Mouse (Mus musculus): ENCODE results near the gene Grasp.
A peak's percentile ranks its signal among the peaks of the same experiment; 100 is the strongest.

Grasp gene

GRCm38 (mm10) chr15:101224006-101224906 lies at the start of gene Grasp:
Grasp (plus strand) TSS chr15:101224188.
- DNase-seq = peak; percentile 95

DNA sequence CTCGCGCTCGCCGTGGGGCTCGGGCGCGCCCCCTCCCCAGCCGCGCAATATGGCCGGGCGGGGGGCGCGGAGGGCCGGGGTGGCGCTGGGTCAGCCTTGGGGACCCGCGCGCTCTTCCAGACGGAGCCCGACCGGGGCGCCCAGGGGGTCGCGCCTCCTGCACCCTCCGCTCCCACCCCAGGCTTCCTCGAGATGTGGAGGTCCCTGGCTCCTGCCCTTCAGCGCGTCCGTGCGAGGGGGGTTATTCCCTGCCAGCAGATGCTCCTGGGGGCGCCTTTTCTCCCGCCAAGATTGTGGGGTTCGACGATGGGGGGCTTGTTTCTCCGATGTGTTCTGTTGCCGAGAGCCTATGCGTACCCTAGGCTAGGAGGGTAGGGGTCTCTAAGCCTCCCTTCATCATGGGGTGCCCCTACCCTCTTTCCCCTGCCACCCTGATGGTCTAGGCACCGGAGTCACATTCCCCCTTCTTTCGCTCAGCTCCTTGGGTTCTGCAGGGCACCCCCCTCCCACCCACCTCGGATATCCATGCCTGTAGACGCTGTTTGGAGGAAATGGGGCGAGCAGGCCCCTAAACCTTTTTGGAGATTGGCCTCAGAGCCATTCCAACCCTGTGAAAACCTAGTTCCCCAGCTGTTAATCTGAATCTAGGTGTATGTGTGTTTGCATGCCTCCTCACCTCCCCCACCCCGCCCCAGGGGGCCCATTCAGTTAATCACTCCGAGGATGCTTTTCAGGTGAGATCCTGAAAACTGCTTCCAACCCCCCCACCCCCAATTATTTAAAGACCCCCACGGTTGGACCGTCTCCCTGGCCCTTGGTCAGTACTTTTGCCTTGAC lies 49.5 kb upstream of the Grasp start:
- peak; percentile 51 for DNase-seq

- no peak for DNase-seq
These were observed 48.9 kb upstream of the Grasp start for GRCm38 (mm10) chr15:101175131-101175460.

DNA sequence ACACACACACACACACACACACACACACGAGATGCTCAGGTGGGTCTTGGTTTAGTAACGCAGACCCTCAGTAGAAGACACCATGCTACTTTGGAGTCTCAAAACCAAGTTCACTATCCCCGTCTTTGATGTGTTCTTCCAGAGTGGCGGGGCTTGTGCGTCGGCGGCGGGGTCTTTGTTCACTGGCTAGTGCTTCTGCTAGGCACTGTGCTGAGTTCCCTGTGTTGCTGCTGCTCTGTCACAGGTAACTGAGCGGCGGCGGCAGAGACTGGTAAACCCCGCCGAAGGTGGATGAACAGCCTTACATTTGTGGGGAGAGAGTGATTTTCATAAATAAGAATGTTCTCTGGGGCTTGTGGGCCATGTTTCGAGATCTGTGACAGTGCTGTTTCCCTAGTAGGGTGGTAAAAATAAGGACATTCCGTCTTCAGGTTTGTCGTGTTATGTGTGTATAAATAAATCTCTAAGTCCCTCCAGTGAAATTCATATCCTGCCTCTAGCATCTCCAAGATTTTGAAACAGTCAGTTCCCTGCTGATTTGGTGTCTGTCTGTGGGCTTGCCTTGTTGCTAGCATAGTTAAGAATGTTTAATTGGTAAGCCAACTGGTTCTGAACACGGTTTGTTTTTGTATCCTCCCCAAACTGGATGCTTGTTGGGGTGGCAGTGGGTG lies 48.2 kb upstream of the Grasp start:
- peak; percentile 36 for DNase-seq

- no peak for DNase-seq
These were observed 47.7 kb upstream of the Grasp start for GRCm38 (mm10) chr15:101176284-101176680.

DNA sequence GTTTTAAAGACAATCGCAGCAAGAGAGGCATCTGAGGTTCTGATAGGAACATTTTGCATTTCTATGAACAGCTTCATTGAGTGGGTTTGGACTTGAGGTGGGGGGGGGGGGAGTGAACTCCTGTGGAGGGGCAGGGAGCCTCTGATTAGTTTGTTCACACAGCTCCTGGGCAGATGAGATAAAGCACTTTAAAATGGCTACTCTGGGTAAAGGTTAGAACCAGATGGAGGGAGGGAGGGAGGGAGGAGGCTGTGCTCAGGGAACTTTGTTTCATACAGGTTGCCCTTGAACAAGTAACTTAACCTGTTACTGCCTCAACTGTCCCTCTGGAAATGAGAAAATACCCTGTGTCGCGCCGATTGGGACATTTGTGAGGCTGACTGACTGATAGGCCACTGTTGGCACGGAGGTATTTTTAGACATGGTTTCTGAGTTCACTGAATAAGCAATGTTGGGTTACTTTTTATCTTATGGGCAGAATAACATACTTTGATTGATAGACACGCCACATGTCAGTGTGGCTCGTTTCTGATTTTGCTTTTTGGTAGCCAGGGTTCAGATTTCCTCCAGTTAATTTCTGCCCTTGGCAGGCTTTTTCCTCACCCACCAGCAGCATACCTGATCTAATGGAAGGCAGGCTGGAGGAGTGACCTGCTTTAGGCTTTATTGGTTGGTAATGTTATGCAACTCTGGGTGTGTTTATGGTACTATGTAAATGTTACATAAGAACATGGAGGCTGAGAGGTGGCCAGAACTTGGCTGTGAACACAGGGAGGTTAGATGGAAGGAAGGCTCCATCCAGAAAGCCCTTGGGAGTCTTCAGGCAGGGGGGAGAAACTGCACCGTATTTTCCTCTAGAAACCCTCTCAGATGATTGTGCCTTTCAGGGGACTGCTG lies 46.9 kb upstream of the Grasp start:
- DNase-seq = no peak

DNA sequence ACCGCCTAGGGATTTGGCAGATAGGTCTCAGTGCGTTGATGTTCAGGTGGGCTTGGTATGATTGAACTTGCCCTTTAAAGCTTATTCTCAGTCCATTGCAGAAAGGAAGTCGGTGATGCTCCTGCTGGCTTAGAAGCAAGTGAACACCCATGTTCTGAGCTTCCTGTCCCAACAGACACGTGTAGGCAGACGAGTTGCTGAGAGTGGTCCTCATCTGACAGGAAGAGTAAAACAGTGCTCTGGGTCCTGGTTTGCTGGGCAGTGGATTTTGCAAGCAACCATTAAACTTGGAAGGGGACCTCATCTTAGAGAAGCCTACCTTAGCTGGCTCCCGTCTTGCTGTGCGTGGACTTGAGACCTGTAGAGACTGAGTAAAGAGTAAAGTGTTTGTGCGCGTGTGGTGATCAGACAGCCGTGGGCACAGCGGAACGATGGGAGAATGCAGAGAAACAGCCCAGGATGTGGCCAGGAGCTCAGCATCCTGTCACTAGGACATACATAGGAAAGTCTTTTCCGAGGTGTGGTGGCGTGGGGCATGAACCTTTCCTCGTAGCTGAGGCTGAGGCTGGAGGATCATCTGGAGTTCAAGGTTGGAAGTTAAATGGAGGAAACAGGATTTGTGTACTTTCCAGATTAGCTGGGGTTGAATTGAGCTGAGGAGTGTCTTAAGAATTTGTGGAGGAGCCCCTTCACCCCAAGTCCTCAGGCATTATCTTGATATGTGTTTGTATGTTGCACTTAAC lies 43.5 kb upstream of the Grasp start:
- DNase-seq = no peak

DNA sequence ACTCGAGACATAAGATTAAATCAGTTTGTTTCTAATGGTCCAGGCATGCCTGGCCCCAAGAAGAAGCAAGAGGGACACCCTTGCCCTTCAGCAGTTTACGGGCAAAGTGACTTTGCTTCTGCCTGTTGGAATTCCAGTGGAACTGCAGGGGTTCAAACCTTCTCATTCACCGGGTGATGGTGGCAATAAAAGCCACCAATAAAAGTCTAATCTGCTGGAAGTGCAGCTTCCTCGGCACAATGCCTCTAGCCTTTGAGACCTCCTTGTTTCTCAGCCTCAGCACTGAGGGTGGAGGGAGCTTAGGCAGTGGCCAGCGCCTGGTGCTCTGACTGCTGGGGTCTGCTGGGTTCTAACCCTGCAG lies 42.9 kb upstream of the Grasp start:
- DNase-seq = no peak

DNA sequence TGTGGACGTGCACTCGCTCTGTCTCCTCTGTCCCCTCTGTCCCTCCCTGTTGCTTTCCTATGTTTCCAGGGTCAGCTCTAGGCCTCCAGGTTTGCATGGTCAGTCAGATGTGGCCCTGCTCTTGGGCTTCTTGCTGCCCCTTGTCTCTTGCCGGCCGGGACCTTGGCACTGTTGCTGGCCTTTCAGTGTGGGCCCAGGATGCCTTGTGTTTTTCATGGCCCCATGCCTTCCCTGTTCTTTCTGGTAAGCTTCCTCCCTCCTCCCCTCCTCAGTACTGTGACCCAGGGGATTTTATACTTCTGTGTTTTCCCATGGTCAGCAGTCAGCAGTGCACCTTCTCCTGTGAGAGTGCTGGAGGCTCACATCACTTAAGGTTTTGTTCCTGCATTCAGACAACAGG lies 42.5 kb upstream of the Grasp start:
- peak; percentile 50 for DNase-seq

GRCm38 (mm10) chr15:101182676-101183075 lies 41.3 kb upstream of the Grasp start:
- DNase-seq = no peak

DNA sequence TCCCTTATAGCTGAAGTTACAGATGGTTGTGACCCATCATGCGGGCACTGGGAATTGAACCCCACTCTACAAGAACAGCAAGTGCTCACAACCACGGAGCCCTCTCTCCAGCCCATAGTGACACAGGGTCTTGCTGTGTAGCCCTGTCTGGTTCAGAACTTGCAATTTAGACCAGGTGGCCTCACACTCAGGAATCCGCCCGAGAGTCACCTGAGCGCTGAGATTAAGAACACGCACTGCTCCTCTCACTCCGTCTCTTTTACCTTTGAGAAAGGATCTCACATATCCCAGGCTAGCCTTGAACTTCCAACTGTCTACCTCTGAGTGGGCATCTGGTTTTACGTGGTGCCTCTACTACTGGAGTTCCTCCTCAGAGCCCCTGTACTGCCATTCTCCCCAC lies 39.7 kb upstream of the Grasp start:
- no peak for DNase-seq

- no peak for DNase-seq
These were observed 38.4 kb upstream of the Grasp start for GRCm38 (mm10) chr15:101185549-101185948.

GRCm38 (mm10) chr15:101187907-101188306 lies 36.1 kb upstream of the Grasp start:
- peak; percentile 43 for DNase-seq

GRCm38 (mm10) chr15:101189981-101190761 lies 33.8 kb upstream of the Grasp start:
- DNase-seq = no peak

DNA sequence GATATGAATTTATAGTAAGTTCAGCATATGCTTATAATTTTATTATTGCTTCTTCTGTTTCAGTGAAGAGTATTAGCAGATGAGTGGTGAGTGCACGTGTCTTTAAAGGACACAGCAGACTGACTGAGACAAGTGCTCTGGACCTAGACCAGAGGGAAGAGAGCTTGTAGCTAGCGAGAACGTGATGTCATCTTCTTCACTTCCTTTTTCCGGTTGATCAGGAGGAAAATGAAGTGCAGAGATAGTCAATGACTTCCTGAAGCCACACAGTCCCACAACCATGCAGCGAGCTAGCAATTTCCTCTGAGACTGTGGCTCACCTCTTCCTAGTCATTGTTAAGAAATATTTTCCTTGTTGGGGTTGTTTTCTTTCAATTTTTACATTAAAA lies 33.2 kb upstream of the Grasp start:
- DNase-seq = no peak

DNA sequence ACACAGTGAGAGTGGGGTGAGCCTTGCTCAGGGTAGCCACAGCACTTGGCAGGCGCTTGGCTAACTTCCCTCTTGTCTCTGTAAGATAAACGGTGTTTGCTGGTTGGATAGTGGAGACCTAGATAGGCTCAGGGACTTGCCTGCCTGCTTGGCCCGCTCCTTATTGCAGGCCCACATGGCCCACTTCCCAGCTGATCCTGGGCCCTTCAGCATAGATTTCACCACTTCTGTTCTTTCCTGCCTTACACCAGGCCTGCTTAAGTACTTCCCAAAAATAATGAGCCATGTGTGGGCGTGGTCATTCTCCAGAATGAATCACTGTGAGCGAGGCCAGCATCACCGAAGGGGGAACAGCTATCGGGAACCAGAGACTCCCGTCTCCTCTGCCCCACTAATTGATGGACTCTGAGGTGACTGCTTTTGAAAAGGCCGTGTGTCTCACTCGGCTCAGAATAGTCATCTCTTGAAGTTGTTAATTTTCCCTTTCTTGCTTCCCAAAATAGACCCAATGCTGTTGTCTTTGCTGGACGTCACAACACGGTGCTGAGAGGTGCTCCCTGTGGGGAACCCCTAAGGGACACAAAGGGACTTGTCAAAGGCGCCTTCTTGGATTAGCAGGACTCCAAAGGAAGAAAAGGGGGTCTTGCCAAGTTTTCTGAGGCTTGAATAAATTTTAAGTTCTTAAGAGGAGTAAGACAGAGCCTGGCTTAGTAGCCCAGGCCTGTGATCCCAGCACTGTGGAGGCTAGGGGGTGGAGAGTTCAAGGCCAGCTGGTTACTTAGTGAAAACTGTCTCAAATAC lies 32.3 kb upstream of the Grasp start:
- no peak for DNase-seq

DNA sequence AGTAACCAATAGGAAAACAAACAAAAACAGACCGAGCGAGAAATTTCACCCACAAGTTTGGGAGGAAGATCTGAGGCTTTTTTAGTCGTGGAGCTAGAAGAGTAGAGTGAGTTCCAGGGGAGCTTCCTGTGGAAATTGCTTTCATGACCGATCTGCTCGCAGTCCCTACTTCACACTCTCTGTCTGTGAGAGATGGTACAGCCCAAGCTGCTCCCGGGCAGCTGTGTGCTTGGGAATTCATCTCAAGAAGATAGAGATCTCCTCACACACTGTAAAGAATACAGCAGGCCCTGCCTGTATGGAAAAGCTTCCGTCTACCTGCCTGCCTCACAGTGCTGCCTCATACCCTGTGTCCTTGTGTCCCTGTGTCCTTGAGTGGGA lies 31.7 kb upstream of the Grasp start:
- no peak for DNase-seq

GRCm38 (mm10) chr15:101192651-101193050 lies 31.3 kb upstream of the Grasp start:
- DNase-seq = no peak

DNA sequence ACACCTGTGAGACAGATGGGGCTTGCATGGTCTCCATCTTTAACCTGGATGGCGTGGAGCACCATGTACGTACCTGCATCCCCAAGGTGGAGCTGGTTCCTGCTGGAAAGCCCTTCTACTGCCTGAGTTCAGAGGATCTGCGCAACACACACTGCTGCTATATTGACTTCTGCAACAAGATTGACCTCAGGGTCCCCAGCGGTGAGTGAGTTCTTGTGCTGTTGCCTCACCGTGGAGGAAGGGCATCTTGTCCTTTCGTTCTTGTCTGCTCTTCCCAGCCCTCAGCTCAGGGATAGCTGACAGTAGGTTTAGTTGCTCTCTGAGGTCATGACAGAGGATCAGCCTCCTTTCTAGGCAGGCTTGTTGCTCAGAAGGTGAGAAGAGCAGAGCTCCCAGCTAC lies 30.0 kb upstream of the Grasp start:
- DNase-seq = no peak
